Mouse (Mus musculus) cortical plate, adult 2 months (tissue): Measurements from ENCODE around the gene Tuba1b.

Experiments used
- CTCF ChIP-seq: fragments of 200-500 bp; IDR thresholded peaks from 2 replicates; pipeline ENCODE4 v1.5.1; 2011; ENCODE audit warnings: mild to moderate bottlenecking, control low read depth, low read length; ENCODE audit not compliant: insufficient read depth; ENCODE audit errors: extremely low read depth
- POLR2A ChIP-seq: fragments of 200-500 bp; IDR thresholded peaks from 2 replicates; pipeline ENCODE4 v1.6.1; 2011; ENCODE audit warnings: mild to moderate bottlenecking, low read length, control low read depth; ENCODE audit not compliant: insufficient read depth; ENCODE audit errors: extremely low read depth

DNA sequence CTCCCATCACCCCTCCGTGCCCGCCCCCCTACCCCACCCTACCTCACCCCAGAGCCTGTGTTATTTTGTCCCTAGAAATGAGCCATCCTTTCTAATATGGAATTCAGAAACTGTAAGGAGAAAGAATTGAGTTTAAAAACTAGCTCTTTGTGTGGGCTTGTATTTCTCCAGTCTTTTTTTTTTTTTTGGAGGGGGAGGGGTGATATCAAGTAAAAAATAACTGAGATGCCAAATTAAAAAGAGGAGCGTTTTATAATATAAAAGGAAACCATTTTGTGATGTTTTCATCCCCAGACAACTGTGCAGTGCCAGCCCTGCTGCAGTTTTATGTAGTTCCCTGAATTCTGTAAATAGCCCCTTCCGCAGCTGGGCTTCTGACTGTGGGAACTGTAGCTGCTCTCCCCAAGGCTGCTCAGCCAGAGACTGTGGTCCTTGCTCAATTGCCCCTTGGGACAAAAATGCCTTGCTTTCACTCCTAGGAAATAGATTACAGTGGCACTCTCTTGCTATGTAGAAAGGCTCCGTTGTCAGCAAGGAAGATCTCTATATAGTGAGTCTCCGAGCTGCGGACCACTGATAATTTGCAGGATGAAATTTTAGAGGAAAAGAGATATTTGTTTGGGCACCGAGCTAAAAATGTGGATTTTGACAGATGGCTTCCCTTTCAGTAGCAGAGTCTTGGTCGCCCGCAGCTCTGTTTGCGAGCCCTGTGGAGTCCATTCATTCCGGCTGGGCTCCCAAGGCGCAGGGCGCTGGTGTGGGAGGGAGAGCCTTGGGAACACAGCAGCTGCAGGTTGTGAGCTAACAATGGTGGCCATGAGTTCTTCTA is 20.3 kb upstream of the Tuba1b start:
- TF ChIP-seq CTCF (no peak), POLR2A (peak; percentile 45; the same call in 1 of the 2 replicates)
